Mouse (Mus musculus) brain, adult 2 months (tissue): ENCODE results near the gene Ccnd2.
A peak's percentile ranks its signal among the peaks of the same experiment; 100 is the strongest.

Experiments used
- DNase-seq: peaks from one replicate; pipeline ENCODE4 v3.0.0; 2011; ENCODE audit warnings: low read depth, low spot score

Ccnd2 gene

DNA sequence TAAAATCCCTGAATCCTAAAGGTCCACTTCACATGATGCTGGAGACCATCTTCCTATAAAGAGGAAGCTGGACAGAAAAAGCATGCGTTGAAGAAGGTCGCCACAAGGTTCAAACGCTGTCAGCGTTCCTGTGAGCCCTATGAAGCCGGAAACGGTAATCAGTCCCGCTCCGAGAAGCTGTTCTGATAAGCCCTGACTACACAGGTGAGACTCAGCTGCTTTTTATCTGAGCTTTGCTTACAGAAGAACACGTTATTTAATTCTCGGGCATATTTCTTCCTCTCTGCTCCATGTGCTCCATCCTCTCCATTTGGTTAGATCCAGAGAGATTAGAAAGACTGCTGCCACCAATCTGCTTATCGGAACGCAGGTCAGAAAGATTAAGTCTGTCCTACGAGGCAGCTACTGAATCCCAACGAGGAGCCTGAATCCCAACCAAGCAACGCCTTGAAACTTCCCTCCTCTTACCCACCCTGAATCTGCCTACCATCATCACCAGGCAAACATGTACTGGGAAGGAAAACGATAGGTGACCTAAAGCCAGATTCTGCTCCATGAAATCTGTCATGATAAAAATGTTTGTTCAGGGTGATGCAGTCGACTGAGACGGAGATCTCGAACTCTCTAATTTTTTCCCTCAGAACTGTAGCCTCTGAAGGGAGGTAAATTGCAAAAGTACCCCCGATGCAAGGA, 43.5 kb downstream of the Ccnd2 start:
- DNase-seq, result peak; percentile 14

DNA sequence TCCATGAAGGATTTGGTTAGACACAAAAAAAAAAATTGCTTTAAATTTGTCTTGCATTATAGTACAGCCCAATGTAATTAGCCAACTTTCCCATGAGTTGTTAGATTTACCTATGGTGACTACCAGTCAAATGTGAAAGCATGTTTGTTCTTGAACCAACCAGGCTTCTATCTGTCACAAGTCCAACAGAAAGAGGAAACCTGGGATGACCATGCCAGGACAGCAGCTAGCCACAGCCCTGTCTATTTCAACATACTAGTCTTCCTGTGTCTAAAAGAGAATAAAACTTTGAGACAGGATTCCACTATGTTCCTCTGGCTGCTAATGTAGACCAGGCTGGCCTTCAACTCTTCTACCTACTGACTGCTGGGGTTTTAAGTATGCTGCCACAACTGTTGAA, 44.6 kb downstream of the Ccnd2 start:
- DNase-seq, result no peak

DNA sequence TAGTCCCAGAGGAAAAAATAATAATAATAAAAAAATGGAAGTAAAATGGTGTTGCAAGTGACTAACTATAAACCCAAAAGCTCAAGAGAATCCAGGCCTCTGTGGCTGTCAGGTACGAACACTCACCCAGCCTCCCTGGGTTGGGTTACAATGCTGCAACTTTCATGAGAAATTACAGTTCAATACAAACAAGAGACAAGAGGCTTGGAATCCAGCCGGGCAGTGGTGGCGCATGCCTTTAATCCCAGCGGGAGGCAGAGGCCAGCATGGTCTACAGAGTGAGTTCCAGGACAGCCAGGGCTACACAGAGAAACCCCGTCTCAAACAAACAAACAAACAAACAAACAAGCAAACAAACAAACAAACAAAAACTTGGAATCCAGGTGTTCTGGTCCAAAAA, 45.3 kb downstream of the Ccnd2 start:
- DNase-seq, result no peak

DNA sequence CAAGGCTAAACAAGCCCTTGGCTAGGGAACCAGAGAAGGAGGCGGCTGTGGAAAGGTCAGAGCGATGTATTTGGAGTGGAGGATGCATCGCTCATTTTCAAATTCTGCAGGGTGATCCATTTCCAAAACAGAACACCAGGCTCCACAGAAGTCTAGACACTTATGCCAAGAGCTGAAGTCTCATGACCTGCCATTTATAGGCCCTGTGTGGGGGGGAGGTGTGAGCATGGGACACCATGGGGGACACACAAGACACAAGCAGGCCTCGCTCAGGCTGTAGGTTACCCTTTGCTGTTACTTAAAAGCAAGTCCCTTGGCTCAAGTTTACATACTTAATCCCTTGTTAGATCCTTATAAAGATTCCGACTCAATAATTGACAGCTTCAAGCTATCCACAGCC, 45.8 kb downstream of the Ccnd2 start:
- DNase-seq, result peak; percentile 65

DNA sequence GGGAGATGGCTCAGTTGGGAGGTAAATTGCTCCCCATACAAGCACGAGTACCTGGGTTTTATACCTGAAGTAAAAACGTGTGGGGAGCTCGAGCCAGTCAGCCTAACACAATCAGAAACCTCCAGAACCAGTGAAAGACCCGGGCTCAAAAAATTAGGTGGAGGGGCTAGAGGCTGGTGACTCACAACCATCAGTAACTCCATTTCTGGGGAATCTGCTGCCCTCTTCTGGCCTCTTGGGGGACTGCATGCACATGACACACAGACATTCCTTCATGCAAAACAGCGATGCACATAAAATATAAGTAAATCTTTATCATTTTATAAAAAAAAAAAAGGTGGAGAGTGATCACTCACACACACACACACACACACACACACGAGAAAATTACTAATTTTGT, 46.9 kb downstream of the Ccnd2 start:
- peak; percentile 26 for DNase-seq

DNA sequence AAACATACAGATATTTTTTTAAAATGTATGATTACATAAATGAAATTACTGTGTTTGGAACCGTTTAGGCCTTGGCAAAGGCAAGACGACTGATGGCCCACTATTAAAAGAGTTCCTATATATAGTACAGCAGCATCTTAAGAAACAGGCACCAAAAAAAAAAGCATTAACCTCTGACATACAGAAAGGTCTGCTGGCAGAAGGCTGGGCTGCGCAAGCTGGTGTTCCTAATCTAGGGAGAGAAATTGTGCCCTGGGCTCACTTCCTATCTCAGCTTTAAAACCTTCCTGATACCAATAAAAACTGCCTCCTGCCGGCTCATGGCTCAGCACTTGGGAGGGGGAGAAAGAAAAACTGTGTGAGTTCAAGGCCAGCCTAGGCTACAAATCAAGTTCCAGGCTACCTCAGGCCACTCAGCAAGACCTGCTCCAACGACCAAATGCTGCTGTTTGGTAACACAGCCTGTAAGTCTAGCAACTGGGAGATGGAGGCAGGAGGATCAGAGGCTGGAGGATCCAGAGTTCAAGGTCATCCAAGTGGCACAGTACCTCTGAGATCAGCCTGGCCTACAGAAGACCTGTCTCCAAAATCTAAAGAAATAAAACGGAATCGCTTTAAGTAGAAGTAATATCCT, 47.5 kb downstream of the Ccnd2 start:
- DNase-seq, result no peak

DNA sequence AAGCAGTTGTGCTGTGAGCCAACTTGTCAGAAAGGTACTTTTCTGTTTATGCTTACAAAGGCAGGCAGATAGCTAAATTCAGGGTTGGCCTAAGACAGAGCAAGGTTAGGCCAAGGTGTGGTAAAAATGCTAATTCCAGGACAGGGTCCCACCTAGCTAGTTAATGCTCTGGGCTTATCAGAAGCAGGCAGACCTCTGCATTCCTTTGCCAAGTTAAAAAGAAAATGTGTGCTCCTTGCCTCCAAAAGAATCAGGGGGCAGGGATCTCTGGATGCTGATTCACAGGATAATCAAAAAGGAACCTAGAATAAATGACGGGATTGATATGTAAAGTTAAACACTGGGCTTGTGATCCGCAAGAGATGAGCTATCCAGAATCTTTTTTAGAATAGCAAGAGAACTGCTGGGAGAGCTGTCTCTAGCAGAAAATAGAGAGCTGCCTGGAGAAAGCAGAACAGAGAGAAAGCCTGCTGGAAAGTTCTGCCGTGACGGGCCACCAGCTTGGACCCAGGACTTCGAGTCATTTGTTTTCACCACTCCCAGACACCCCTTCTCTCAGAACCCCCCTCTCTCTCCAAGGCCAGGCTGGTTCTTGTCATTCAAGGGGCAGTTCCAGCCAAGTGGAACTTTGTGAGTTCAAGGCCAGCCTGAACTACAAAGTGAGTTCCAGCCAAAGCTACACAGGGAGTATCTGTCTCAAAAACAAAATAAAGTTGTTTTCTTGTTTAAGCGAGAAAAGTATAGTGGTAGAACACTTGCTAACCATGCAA, 48.3 kb downstream of the Ccnd2 start:
- DNase-seq, result no peak

DNA sequence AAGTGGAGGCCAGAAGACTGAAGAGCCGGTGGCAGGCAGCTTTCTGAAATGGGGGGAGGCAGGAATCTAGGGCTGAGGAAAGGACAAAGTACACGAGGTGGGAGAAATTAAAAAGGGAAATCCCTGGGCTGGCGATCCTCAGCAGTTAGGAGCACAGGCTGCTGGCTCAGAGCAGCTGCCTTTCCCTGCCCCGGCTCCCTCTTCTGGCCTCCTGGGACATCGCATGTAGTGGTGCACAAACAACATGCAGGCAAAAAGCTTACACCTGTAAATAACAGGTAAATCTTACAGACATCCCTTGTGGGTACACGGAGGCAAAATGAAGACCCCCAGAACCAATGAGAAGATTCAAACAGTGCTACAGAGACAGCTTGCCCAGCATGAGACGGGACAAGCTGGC, 57.4 kb downstream of the Ccnd2 start:
- DNase-seq, result peak; percentile 46

DNA sequence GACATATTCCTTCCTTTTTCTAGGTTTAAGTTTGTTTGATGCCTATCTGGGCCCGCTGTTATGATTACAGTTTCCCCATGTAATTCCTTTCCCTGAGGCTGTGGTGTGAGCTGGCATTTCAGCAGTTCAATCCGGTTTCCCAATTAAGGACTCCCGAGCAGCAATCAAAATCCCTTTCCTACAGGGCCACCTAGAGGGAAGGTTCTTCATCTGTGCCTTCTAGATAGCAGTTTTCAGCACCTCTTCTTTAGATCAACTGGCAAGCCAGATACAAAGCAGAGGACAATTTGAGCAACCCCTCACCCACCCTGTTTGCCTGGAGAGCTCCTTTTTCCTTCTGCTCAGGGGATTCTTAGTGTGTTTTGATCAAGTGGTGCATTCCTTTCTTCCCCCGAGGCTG, 65.3 kb downstream of the Ccnd2 start:
- peak; percentile 61 for DNase-seq

DNA sequence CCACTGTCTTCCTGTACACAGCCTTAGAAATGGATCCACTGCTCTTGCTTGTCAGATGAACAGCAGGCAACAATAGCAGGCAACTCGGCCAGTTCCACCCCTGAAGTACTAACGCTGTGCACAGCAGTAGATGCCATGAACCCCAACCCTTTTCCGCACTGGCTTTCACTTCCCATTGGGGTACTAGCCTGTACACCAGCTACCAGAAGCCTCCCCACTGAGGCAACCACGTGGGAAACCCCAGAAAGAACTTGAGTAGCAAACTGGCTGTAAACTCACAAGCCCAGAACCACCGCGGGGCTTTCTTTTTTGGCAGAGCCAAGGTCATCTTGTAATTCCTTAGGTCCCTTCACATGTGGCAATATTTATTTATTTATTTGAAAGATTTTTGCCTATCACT, 70.2 kb downstream of the Ccnd2 start:
- no peak for DNase-seq

DNA sequence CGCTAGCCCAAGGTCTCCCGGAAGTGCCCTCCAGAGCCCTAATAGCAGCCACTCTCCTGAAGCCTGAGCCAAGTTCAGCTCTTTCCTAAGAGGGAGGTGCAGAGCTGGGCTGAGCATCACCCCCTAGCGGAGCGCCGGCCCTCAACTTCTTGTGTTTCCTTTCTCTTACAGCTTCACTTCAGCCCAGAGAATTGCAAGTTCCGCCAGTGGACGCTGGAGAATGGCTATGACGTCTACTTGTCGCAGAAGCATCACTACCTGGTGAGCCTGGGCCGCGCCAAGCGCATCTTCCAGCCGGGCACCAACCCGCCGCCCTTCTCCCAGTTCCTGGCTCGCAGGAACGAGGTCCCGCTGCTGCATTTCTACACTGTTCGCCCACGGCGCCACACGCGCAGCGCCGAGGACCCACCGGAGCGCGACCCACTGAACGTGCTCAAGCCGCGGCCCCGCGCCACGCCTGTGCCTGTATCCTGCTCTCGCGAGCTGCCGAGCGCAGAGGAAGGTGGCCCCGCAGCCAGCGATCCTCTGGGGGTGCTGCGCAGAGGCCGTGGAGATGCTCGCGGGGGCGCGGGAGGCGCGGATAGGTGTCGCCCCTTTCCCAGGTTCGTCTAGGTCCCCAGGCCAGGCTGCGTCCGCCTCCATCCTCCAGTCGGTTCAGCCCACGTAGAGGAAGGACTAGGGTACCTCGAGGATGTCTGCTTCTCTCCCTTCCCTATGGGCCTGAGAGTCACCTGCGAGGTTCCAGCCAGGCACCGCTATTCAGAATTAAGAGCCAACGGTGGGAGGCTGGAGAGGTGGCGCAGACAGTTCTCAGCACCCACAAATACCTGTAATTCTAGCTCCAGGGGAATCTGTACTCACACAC, 71.9 kb downstream of the Ccnd2 start:
- peak; percentile 95 for DNase-seq
